Comparison of ENCODE assay signal across 14 mouse cellular contexts in genomic region chr14:121614461-121615170, GRCm38 (mm10).
DNase-seq lines count a peak whose midpoint lies in the region; ATAC-seq lines count a peak whose summit lies in the region.
"Had no signal": no experiment of that assay in that cellular context is flagged by ENCODE, and none has a peak within 500 bp of the region (broad histone marks: within the 10 kb centered on the region; RNA-seq: fewer than 3 reads in every experiment).

No protein-coding gene starts in this region.

- no peaks in the 10 kb centered on the region for H3K9me3 ChIP-seq in kidney, embryonic 16.5 days (ENCODE audit: low read length)
- H3K9me3 ChIP-seq: forebrain, embryonic 10.5 days; limb, embryonic 10.5 days had no signal

- ATAC-seq in kidney, embryonic 16.5 days (ENCODE audit: low FRiP score, low TSS enrichment), result no peak
- ATAC-seq in inflammation-experienced regulatory T-cells, adult 6 months, result no peak

- H3K36me3 ChIP-seq in kidney, embryonic 16.5 days (ENCODE audit: insufficient read depth, low read length), result 0 out of 2 replicates have a peak, but pooled peaks cover 1% of the 10 kb centered on the region
- H3K36me3 ChIP-seq: forebrain, embryonic 10.5 days; limb, embryonic 10.5 days had no signal

- no peak overlapping the region for H3K27ac ChIP-seq in kidney, embryonic 16.5 days (ENCODE audit: low read length)
- H3K27ac ChIP-seq: forebrain, embryonic 10.5 days; hindbrain, embryonic 14.5 days; limb, embryonic 10.5 days had no signal

- H3K27me3 ChIP-seq in kidney, embryonic 16.5 days (ENCODE audit: insufficient read depth, low read length), result no peaks in the 10 kb centered on the region

- H3K4me2 ChIP-seq in kidney, embryonic 16.5 days (replicated peaks; ENCODE audit: low read depth, low read length), result no peak overlapping the region
- H3K4me2 ChIP-seq: hindbrain, embryonic 14.5 days had no signal

- H3K4me3 ChIP-seq in kidney, embryonic 16.5 days (ENCODE audit: low read length), result no peak overlapping the region
- H3K4me3 ChIP-seq: forebrain, embryonic 10.5 days; limb, embryonic 10.5 days had no signal

- 82% methylated on average over 6 of the region's 6 CpGs for WGBS in kidney, embryonic 16.5 days

- H3K9ac ChIP-seq in kidney, embryonic 16.5 days (replicated peaks; ENCODE audit: low read length), result no peak overlapping the region
- H3K9ac ChIP-seq: hindbrain, embryonic 14.5 days had no signal

- no peaks in the 10 kb centered on the region for H3K4me1 ChIP-seq in kidney, embryonic 16.5 days (ENCODE audit: insufficient read depth, low read length)
- H3K4me1 ChIP-seq: forebrain, embryonic 10.5 days had no signal

- DNase-seq in adrenal gland, postnatal 10 days, result peak; percentile 37
- no peak for DNase-seq in adrenal gland, adult 18-20 months (ENCODE audit: low spot score in 2 of 2)
- peak; percentile 53 for DNase-seq in kidney, adult 11 months
- peak; percentile 43 for DNase-seq in urinary bladder, postnatal 14 days (ENCODE audit: low spot score)
- DNase-seq in urinary bladder, adult 2 months (ENCODE audit: low spot score), result no peak
- peak; percentile 65 for DNase-seq in skeletal muscle tissue, adult 2 months (ENCODE audit: low read depth, low spot score)
- DNase-seq: adrenal gland, adult 8-10 months; embryo, embryonic 11 days; spleen, adult 18-20 months had no signal

Comparison
In these comparisons a context has a peak if more than half of its experiments do, and no peak if none do; other contexts are left out.
1. DNase-seq: peak in adrenal gland, postnatal 10 days (single experiment), kidney, adult 11 months (single experiment), urinary bladder, postnatal 14 days (single experiment) and skeletal muscle tissue, adult 2 months (single experiment); none in adrenal gland, adult 18-20 months (0 of 2) and urinary bladder, adult 2 months (single experiment).